Mouse (Mus musculus): ENCODE data around the gene Slc35g3. TPM values are rescaled to one million over a fixed set of nuclear protein-coding genes. Genes with fewer than 3 reads are reported as not detected.

The Slc35g3 gene
- polyA plus RNA-seq, 1 experiment from 2014 or later, result not detected

GRCm38 (mm10) chr11:69776488-69776887 lies 14.7 kb upstream of the Slc35g3 start:
- Histone ChIP-seq H3K4me3 (ENCODE audit: low read depth, low read length) (no peak overlapping the region), H3K4me1 (ENCODE audit: control insufficient read depth, insufficient read depth, low read length) (no peaks in the 10 kb centered on the region), H3K27ac (ENCODE audit: low read depth, low read length) (no peak overlapping the region), H3K4me2 (no peak overlapping the region), H3K36me3 (ENCODE audit: control insufficient read depth, insufficient read depth, low read length) (no peaks in the 10 kb centered on the region), H3K27me3 (ENCODE audit: control insufficient read depth, insufficient read depth, low read length) (no peaks in the 10 kb centered on the region), H3K9me3 (ENCODE audit: control insufficient read depth, low read length) (no peaks in the 10 kb centered on the region), H3K9ac (ENCODE audit: low read length) (no peak overlapping the region)
- no peak for ATAC-seq (ENCODE audit: low FRiP score)
- WGBS, result 84% methylated on average over 20 of the region's 20 CpGs
- no peak for DNase-seq (ENCODE audit: low spot score, missing footprints)

- H3K4me2 ChIP-seq, result no peak overlapping the region
- H3K27me3 ChIP-seq (ENCODE audit: control insufficient read depth, insufficient read depth, low read length), result no peaks in the 10 kb centered on the region
- H3K27ac ChIP-seq (ENCODE audit: low read depth, low read length), result no peak overlapping the region
- no peaks in the 10 kb centered on the region for H3K9me3 ChIP-seq (ENCODE audit: control insufficient read depth, low read length)
- H3K4me3 ChIP-seq (ENCODE audit: low read depth, low read length), result no peak overlapping the region
- no peaks in the 10 kb centered on the region for H3K36me3 ChIP-seq (ENCODE audit: control insufficient read depth, insufficient read depth, low read length)
- no peak overlapping the region for H3K9ac ChIP-seq (ENCODE audit: low read length)
- WGBS, result 76% methylated on average over 10 of the region's 10 CpGs
- ATAC-seq (ENCODE audit: low FRiP score) (no peak), DNase-seq (ENCODE audit: low spot score, missing footprints) (no peak)
- no peaks in the 10 kb centered on the region for H3K4me1 ChIP-seq (ENCODE audit: control insufficient read depth, insufficient read depth, low read length)
Measured at GRCm38 (mm10) chr11:69775716-69776115, 13.9 kb upstream of the Slc35g3 start.

GRCm38 (mm10) chr11:69774961-69775360 lies 13.2 kb upstream of the Slc35g3 start:
- ATAC-seq (ENCODE audit: low FRiP score), result no peak
- 60% methylated on average over 5 of the region's 5 CpGs for WGBS

DNA sequence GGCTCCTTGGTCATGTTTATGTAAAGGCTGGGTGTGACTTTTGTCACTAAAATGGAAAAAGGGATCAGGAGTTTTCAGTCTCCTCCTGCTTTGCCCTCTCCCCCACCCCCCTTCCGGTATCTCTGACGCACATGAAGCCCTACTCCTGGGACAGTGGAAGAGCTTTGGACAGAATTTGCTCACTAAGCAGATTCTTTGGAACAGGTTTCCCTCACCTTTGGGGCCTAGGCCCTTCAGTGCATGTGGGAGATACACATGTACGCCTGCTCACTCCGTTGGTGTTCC lies 5.8 kb upstream of the Slc35g3 start:
- DNase-seq (ENCODE audit: low spot score, missing footprints), result no peak
- H3K9me3 ChIP-seq (ENCODE audit: control insufficient read depth, low read length), result no peaks in the 10 kb centered on the region
- 67% methylated on average over 4 of the region's 4 CpGs for WGBS
- peaks cover 5% of the 10 kb centered on the region; the same call in 1 of the 2 replicates for H3K4me1 ChIP-seq (ENCODE audit: control insufficient read depth, insufficient read depth, low read length)
- H3K4me2 ChIP-seq, result no peak overlapping the region
- H3K9ac ChIP-seq (ENCODE audit: low read length), result no peak overlapping the region
- H3K27ac ChIP-seq (ENCODE audit: low read depth, low read length), result no peak overlapping the region
- no peak overlapping the region for H3K4me3 ChIP-seq (ENCODE audit: low read depth, low read length)
- ATAC-seq (ENCODE audit: low FRiP score), result no peak
- no peaks in the 10 kb centered on the region for H3K36me3 ChIP-seq (ENCODE audit: control insufficient read depth, insufficient read depth, low read length)
- no peaks in the 10 kb centered on the region for H3K27me3 ChIP-seq (ENCODE audit: control insufficient read depth, insufficient read depth, low read length)

More at GRCm38 (mm10) chr11:69774961-69775360, 13.2 kb upstream of the Slc35g3 start:
- Histone ChIP-seq H3K36me3 (ENCODE audit: control insufficient read depth, insufficient read depth, low read length) (no peaks in the 10 kb centered on the region), H3K4me2 (no peak overlapping the region), H3K4me1 (ENCODE audit: control insufficient read depth, insufficient read depth, low read length) (no peaks in the 10 kb centered on the region), H3K4me3 (ENCODE audit: low read depth, low read length) (no peak overlapping the region), H3K9me3 (ENCODE audit: control insufficient read depth, low read length) (no peaks in the 10 kb centered on the region), H3K27me3 (ENCODE audit: control insufficient read depth, insufficient read depth, low read length) (no peaks in the 10 kb centered on the region), H3K9ac (ENCODE audit: low read length) (no peak overlapping the region), H3K27ac (ENCODE audit: low read depth, low read length) (no peak overlapping the region)
- DNase-seq (ENCODE audit: low spot score, missing footprints), result no peak

GRCm38 (mm10) chr11:69766872-69767624 lies 5.3 kb upstream of the Slc35g3 start:
- Histone ChIP-seq H3K27ac (ENCODE audit: low read depth, low read length) (no peak overlapping the region), H3K9ac (ENCODE audit: low read length) (no peak overlapping the region), H3K36me3 (ENCODE audit: control insufficient read depth, insufficient read depth, low read length) (no peaks in the 10 kb centered on the region), H3K9me3 (ENCODE audit: control insufficient read depth, low read length) (no peaks in the 10 kb centered on the region), H3K4me3 (ENCODE audit: low read depth, low read length) (peak overlapping the region; percentile 75), H3K4me2 (peak overlapping the region; percentile 85), H3K4me1 (ENCODE audit: control insufficient read depth, insufficient read depth, low read length) (peaks cover 5% of the 10 kb centered on the region; the same call in 1 of the 2 replicates), H3K27me3 (ENCODE audit: control insufficient read depth, insufficient read depth, low read length) (no peaks in the 10 kb centered on the region)
- WGBS, result 65% methylated on average over 13 of the region's 13 CpGs
- no peak for ATAC-seq (ENCODE audit: low FRiP score)
- DNase-seq (ENCODE audit: low spot score, missing footprints), result peak; percentile 89

DNA sequence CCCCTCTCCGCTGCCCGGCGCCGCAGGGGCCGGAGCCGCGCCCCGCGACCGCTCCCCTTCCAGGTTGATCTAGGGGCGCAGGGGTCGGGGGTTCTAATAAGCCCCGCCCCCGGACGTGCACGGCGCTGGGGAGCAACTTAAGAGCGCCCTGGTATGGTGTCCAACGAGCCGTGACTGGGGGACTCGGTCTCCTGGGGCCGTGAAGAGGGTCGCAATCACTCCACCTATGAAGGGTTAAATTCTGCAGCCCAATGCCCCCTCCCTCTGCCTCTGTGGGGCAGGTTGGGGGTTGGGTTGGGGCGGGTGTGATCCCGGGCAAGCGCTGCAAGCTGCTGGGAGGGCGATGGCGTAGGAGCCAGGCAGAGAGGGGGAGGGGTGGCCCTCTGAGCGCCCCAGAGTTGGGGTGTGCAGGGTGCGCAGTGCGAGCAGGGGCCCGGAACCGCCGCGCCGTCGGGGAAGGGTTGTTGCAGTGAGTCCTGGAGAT lies 4.4 kb upstream of the Slc35g3 start:
- WGBS, result under 1% methylated on average over 35 of the region's 37 CpGs
- H3K36me3 ChIP-seq (ENCODE audit: control insufficient read depth, insufficient read depth, low read length), result no peaks in the 10 kb centered on the region

DNA sequence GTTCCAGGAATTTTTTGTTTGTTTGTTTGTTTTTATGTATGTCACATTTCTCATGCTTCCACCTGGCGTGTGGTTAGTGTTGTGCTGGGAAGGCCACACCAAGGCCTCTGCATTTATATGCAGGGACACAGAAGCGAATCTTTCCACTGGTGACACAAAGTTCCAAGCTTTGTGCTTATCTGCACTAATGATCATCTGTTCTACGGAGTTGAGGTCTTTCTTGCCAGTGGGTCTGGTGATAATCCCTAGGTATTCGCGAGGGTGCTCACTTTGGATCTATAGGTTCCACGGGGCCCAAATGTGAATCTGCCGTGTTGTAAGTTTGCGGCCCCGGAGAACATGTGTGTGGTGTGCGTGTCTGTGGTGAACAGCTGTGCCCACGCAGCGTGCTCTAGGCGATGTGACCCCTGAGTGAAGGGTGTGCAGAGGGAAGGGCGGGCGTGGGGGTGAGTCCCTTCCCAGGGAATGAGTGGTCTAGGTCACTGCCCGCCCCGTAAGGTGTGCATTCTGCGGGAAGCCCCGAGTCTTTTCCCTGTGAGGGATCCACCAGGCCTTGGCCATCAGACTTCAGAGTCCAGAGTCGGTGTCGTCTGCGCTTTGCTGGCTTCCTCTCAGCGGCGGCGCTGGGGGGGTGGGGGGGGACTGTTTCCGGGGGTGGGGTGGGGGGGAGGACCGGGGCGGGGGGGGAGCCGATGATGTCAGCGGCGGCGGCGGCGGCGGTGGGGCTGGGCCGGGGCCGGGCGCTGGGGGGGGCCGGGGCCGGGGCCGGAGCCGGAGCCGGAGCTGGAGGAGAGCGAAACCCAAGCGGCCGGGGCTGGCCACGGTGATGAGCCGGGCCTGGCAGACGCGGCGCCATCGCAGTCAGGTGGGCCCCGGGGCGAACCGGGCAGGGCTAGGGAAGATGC lies 3.7 kb upstream of the Slc35g3 start, which contains the start of gene Zbtb4:
TSS of gene Zbtb4 (plus strand) at position 692 of the 905 bp plus-strand sequence.
- WGBS, result 31% methylated on average over 31 of the region's 55 CpGs
- H3K27ac ChIP-seq (ENCODE audit: low read depth, low read length), result peak within 1 kb of the TSS; percentile 35; the same call in 1 of the 2 replicates

More for the DNA sequence above, 4.4 kb upstream of the Slc35g3 start:
- H3K9ac ChIP-seq (ENCODE audit: low read length), result peak overlapping the region; percentile 89
- H3K4me3 ChIP-seq (ENCODE audit: low read depth, low read length), result peak overlapping the region; percentile 75
- no peaks in the 10 kb centered on the region for H3K27me3 ChIP-seq (ENCODE audit: control insufficient read depth, insufficient read depth, low read length)
- H3K9me3 ChIP-seq (ENCODE audit: control insufficient read depth, low read length), result no peaks in the 10 kb centered on the region
- DNase-seq (ENCODE audit: low spot score, missing footprints) (peak; percentile 95), ATAC-seq (ENCODE audit: low FRiP score) (peak; percentile 77)
- H3K4me2 ChIP-seq, result peak overlapping the region; percentile 85
- peaks cover 5% of the 10 kb centered on the region; the same call in 1 of the 2 replicates for H3K4me1 ChIP-seq (ENCODE audit: control insufficient read depth, insufficient read depth, low read length)
- peak overlapping the region; percentile 35; the same call in 1 of the 2 replicates for H3K27ac ChIP-seq (ENCODE audit: low read depth, low read length)

GRCm38 (mm10) chr11:69763551-69763950 lies 1.8 kb upstream of the Slc35g3 start:
- Histone ChIP-seq H3K4me3 (ENCODE audit: low read depth, low read length) (no peak overlapping the region), H3K9ac (ENCODE audit: low read length) (no peak overlapping the region), H3K36me3 (ENCODE audit: control insufficient read depth, insufficient read depth, low read length) (no peaks in the 10 kb centered on the region), H3K4me1 (ENCODE audit: control insufficient read depth, insufficient read depth, low read length) (peaks cover 19% of the 10 kb centered on the region), H3K27me3 (ENCODE audit: control insufficient read depth, insufficient read depth, low read length) (no peaks in the 10 kb centered on the region), H3K9me3 (ENCODE audit: control insufficient read depth, low read length) (no peaks in the 10 kb centered on the region), H3K27ac (ENCODE audit: low read depth, low read length) (no peak overlapping the region), H3K4me2 (no peak overlapping the region)
- no peak for DNase-seq (ENCODE audit: low spot score, missing footprints)
- ATAC-seq (ENCODE audit: low FRiP score), result no peak
- 69% methylated on average over 7 of the region's 7 CpGs for WGBS

More for the DNA sequence above, 3.7 kb upstream of the Slc35g3 start, which contains the start of gene Zbtb4:
- Histone ChIP-seq H3K9ac (ENCODE audit: low read length) (peak within 1 kb of the TSS; percentile 89), H3K9me3 (ENCODE audit: control insufficient read depth, low read length) (no peaks in the 10 kb centered on the region), H3K4me2 (peak within 1 kb of the TSS; percentile 85), H3K4me3 (ENCODE audit: low read depth, low read length) (peak within 1 kb of the TSS; percentile 75), H3K27me3 (ENCODE audit: control insufficient read depth, insufficient read depth, low read length) (no peaks in the 10 kb centered on the region), H3K4me1 (ENCODE audit: control insufficient read depth, insufficient read depth, low read length) (peaks cover 9% of the 10 kb centered on the region), H3K36me3 (ENCODE audit: control insufficient read depth, insufficient read depth, low read length) (no peaks in the 10 kb centered on the region)
- DNase-seq (ENCODE audit: low spot score, missing footprints) (peak; percentile 89), ATAC-seq (ENCODE audit: low FRiP score) (peak; percentile 79)

DNA sequence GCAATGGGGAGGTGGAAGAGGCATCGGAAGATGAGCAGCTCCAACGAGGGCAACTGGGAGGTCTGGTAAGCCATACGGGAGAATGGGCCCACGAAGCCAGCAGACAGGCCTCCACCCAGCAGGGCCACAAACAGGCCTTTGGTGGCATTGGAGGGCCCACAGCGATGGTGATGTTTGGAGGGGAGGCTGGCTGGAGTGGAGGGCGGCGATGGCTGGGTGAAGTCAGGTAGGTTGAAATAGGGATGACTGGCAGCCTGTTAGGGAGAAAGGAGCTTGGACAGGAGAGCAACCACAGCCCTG lies 917 bp downstream of the Slc35g3 start:
- no peak for DNase-seq (ENCODE audit: low spot score, missing footprints)
- H3K4me1 ChIP-seq (ENCODE audit: control insufficient read depth, insufficient read depth, low read length), result peaks cover 31% of the 10 kb centered on the region
- no peaks in the 10 kb centered on the region for H3K27me3 ChIP-seq (ENCODE audit: control insufficient read depth, insufficient read depth, low read length)
- H3K4me2 ChIP-seq, result no peak overlapping the region
- H3K9ac ChIP-seq (ENCODE audit: low read length), result no peak overlapping the region
- 94% methylated on average over 7 of the region's 7 CpGs for WGBS
- H3K9me3 ChIP-seq (ENCODE audit: control insufficient read depth, low read length), result no peaks in the 10 kb centered on the region
- H3K36me3 ChIP-seq (ENCODE audit: control insufficient read depth, insufficient read depth, low read length), result no peaks in the 10 kb centered on the region
- no peak overlapping the region for H3K4me3 ChIP-seq (ENCODE audit: low read depth, low read length)
- H3K27ac ChIP-seq (ENCODE audit: low read depth, low read length), result no peak overlapping the region; the same call in 1 of the 2 replicates
- no peak for ATAC-seq (ENCODE audit: low FRiP score)
